In the genomic region with DNA sequence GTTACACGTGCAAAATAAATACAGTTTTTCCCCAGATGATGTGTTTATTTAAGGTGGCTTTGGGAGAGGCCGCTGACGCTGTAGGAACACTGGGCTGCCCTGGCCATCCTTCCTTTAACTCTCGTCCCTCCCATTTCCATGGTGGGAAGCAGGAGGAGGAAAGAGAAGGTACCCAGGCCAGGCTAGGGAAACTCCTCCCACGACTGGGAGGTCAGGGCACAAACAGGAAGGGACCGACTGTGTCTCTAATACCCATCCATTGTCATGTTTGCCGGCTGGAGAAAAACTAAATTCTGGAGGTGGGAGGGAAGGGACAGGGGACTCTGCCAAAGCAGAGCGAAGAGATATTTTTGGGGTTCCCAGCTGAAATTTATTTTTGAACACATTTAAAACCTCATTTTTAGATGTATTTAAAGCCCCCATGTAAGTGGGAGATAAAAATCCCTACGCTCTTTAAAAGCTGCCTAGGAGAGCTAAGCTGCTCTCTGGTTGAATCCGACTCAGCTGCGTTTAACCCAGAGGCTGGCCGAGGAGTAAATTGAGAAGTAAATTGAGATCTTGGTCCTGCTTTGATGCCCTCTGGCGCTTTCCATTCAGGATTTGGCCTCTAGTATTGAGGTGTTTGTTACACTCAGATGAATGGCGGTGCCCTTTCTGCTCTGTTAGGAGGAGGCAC, we compare ENCODE assay signal across 8 mouse cellular contexts.
DNase-seq lines count a peak whose midpoint lies in the region; ATAC-seq lines count a peak whose summit lies in the region.
"Had no signal": no experiment of that assay in that cellular context is flagged by ENCODE, and none has a peak within 500 bp of the region (broad histone marks: within the 10 kb centered on the region; RNA-seq: fewer than 3 reads in every experiment).

No protein-coding gene starts in this region.

- WGBS in kidney, embryonic 15.5 days, result 20% methylated on average over 14 of the region's 14 CpGs

- intact Hi-C loops in left cerebral cortex, postnatal 36 days (cut with DNase I), result loop anchor here (5.0 kb wide), 1 partner anchor 32 kb away; no protein-coding TSS in a partner anchor
- intact Hi-C loops in left cerebral cortex, postnatal 4 days (cut with DNase I), result no loop called here

- no peaks in the 10 kb centered on the region for H3K9me3 ChIP-seq in kidney, embryonic 15.5 days (replicated peaks)

- no peak overlapping the region for H3K27ac ChIP-seq in kidney, embryonic 15.5 days

- no peaks in the 10 kb centered on the region for H3K36me3 ChIP-seq in kidney, embryonic 15.5 days

- H3K4me3 ChIP-seq in kidney, embryonic 15.5 days (replicated peaks), result no peak overlapping the region

- peaks cover 12% of the 10 kb centered on the region for H3K4me1 ChIP-seq in kidney, embryonic 15.5 days

- peak; percentile 41 to 49 for DNase-seq in left cerebral cortex, postnatal 36 days (ENCODE audit: low spot score in 2 of 2)
- DNase-seq in left cerebral cortex, postnatal 4 days, result no peak
- DNase-seq in embryo, embryonic 9.5 days (ENCODE audit: extremely low spot score), result peak; percentile 44
- DNase-seq in retina, postnatal 1 day, result peak; percentile 57
- DNase-seq in urinary bladder, postnatal 4 days (ENCODE audit: low spot score in 2 of 2), result no peak
- no peak for DNase-seq in cerebellum, adult 18-20 months
- DNase-seq: thymus, adult 18-20 months had no signal

- H3K4me2 ChIP-seq in kidney, embryonic 15.5 days, result peak overlapping the region; percentile 16; the same call in 1 of the 2 replicates

- H3K9ac ChIP-seq in kidney, embryonic 15.5 days, result no peak overlapping the region

- no peaks in the 10 kb centered on the region for H3K27me3 ChIP-seq in kidney, embryonic 15.5 days

- ATAC-seq in kidney, embryonic 15.5 days (replicated peaks; ENCODE audit: low FRiP score), result peak; percentile 56; the same call in 1 of the 2 replicates

Comparison
In these comparisons a context has a peak if more than half of its experiments do, and no peak if none do; other contexts are left out.
1. DNase-seq: peak in left cerebral cortex, postnatal 36 days (2 of 2), embryo, embryonic 9.5 days (single experiment) and retina, postnatal 1 day (single experiment); none in left cerebral cortex, postnatal 4 days (single experiment), urinary bladder, postnatal 4 days (0 of 2) and cerebellum, adult 18-20 months (0 of 2).